Mouse (Mus musculus): ENCODE measurements around the gene Cd160. TPM values are rescaled to one million over a fixed set of nuclear protein-coding genes. Genes with fewer than 3 reads are reported as not detected.

The Cd160 gene
- total RNA-seq (2021): not detected

DNA sequence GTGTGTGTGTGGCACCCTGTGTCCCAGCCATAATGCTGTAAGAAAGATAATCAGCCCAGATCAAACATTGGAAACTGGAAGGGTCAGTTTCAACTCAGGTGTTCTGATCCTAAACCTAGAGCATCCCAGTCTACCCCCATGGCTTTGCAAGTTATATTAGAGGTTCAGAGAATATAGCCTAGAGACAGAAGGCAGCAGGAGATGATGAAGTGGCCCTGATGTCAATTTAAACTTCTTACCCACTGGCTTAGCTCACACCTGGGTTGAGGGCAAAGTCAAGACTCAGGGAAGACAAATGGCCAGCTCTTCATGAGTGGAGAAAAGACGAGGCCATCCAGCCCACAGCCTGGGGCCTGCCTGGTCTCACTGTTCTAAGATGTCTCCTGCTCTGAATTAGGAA is at the start of gene Cd160, which contains the start of gene Pdzk1:
TSS of gene Cd160 (minus strand) at position 368 of the 400 bp plus-strand sequence.
TSS of gene Pdzk1 (plus strand) at position 301 of the 400 bp plus-strand sequence.
- intact Hi-C loops (cut with DNase I): no loop called here

GRCm38 (mm10) chr3:96874808-96875571 is 45.8 kb upstream of the Cd160 start:
- no peak for DNase-seq (ENCODE audit: extremely low spot score in 1 of 2, low spot score in 2 of 2)
- intact Hi-C loops (cut with DNase I): no loop called here

More for the DNA sequence above, at the start of gene Cd160, which contains the start of gene Pdzk1:
- no peak for DNase-seq (ENCODE audit: extremely low spot score in 1 of 2, low spot score in 2 of 2)

DNA sequence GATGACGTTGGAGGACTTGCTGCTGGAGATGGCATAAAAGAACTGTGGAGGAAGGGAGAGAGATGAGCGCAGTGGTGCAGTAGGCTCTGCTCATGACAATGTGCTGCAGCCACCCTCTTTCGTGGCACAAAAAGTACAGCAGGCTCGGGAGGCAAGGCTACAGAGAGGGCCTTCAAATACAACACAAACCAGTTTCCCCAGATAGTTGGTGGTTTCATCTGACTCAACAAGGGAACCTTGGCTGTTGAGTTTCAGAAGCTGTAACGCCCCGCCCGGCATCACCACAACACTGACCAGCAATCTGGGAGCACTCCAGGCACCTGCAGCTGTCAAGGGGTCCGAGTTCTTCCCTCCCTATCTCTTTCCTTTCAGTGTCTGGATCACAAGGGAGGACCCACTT is 43.4 kb upstream of the Cd160 start:
- DNase-seq (ENCODE audit: extremely low spot score in 1 of 2, low spot score in 2 of 2): no peak
- intact Hi-C loops (cut with DNase I): no loop called here

GRCm38 (mm10) chr3:96871070-96871469 is 41.9 kb upstream of the Cd160 start:
- intact Hi-C loops (cut with DNase I): no loop called here
- DNase-seq (ENCODE audit: extremely low spot score in 1 of 2, low spot score in 2 of 2): no peak

- intact Hi-C loops (cut with DNase I): no loop called here
- DNase-seq (ENCODE audit: extremely low spot score in 1 of 2, low spot score in 2 of 2): no peak
Measured at GRCm38 (mm10) chr3:96870270-96870669, 41.1 kb upstream of the Cd160 start.

- peak in 1 of 2 experiments; percentile 13 for DNase-seq (ENCODE audit: extremely low spot score in 1 of 2, low spot score in 2 of 2)
- intact Hi-C loops (cut with DNase I): no loop called here
Measured at GRCm38 (mm10) chr3:96869091-96869490, 39.9 kb upstream of the Cd160 start.

GRCm38 (mm10) chr3:96868566-96868965 is 39.4 kb upstream of the Cd160 start:
- intact Hi-C loops (cut with DNase I): no loop called here
- DNase-seq (ENCODE audit: extremely low spot score in 1 of 2, low spot score in 2 of 2): peak in 1 of 2 experiments; percentile 10

- no peak for DNase-seq (ENCODE audit: extremely low spot score in 1 of 2, low spot score in 2 of 2)
- intact Hi-C loops (cut with DNase I): no loop called here
Measured at GRCm38 (mm10) chr3:96867863-96868262, 38.7 kb upstream of the Cd160 start.

- DNase-seq (ENCODE audit: extremely low spot score in 1 of 2, low spot score in 2 of 2): no peak
- intact Hi-C loops (cut with DNase I): no loop called here
Measured at GRCm38 (mm10) chr3:96860498-96860897, 31.3 kb upstream of the Cd160 start.

GRCm38 (mm10) chr3:96855833-96856232 is 26.7 kb upstream of the Cd160 start:
- DNase-seq (ENCODE audit: extremely low spot score in 1 of 2, low spot score in 2 of 2): no peak

GRCm38 (mm10) chr3:96854376-96854775 is 25.2 kb upstream of the Cd160 start:
- no peak for DNase-seq (ENCODE audit: extremely low spot score in 1 of 2, low spot score in 2 of 2)
- intact Hi-C loops (cut with DNase I): no loop called here

More at GRCm38 (mm10) chr3:96855833-96856232, 26.7 kb upstream of the Cd160 start:
- intact Hi-C loops (cut with DNase I): no loop called here

DNA sequence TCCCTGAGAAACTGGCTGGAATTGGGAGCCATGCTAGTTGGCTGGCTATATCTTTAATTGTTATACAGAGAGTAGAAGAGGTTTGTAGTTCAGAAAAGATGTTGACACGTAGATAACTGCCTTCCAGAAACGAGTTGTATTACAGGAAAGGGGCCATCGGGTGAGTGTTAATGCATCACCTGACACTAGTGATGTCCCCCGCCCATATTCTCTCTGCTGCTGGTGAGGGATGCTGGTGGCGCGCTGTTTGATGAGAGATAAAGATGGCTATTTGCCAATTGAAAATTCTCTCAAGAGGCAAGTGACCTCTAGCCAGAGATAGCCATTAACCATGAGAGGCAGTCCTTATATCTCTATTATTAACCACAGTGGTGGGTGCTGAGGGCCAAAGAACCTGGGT is 23.4 kb upstream of the Cd160 start:
- intact Hi-C loops (cut with DNase I): no loop called here

DNA sequence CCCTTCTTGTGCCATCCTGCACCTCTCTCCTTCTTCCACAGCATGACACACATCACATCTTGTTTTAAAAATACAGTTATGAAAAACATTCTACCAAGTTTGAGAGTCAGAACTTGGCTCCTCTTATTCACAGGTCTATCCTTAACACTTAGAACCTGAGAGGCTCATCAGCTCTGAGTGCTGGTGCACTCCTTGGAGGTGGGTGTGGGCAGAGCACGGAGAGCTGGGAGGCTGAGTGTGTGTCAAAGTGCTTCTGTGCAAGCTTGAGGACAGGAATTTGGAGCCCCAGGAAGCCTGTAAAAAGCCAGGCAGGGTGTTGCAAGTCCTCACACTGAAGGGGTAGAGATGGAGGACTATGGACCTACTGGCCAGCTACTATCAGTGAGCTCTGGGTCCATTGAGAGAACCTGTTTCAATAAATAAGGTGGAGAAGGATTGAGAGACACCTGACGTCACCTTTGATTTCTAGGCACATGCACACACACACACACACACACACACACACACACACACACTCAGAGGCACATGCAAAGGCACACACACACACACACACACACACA is 20.1 kb upstream of the Cd160 start:
- no peak for DNase-seq (ENCODE audit: extremely low spot score in 1 of 2, low spot score in 2 of 2)
- intact Hi-C loops (cut with DNase I): no loop called here

More for the DNA sequence above, 23.4 kb upstream of the Cd160 start:
- DNase-seq (ENCODE audit: extremely low spot score in 1 of 2, low spot score in 2 of 2): no peak

DNA sequence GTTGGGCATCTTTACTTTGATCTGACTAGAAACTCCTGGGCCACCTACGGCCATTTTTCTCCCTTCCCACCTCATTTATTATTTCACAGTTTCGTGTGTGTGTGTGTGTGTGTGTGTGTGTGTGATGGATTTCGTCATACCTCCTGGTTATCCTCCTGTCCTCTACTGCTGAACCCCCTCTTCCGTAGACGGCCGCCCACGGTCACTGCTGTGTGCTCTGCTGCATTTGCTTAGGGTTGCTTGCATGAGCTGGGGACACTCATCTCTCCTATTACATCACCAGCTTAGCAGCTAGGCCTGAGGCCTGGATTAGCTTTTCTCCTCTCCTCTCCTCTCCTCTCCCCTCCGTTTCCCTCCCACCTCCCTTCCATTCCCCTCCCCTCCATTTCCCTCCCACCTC is 19.3 kb upstream of the Cd160 start:
- intact Hi-C loops (cut with DNase I): no loop called here
- no peak for DNase-seq (ENCODE audit: extremely low spot score in 1 of 2, low spot score in 2 of 2)

- intact Hi-C loops (cut with DNase I): no loop called here
- DNase-seq (ENCODE audit: extremely low spot score in 1 of 2, low spot score in 2 of 2): no peak
Measured at GRCm38 (mm10) chr3:96847661-96848060, 18.5 kb upstream of the Cd160 start.

- intact Hi-C loops (cut with DNase I): no loop called here
- DNase-seq (ENCODE audit: extremely low spot score in 1 of 2, low spot score in 2 of 2): no peak
Measured at GRCm38 (mm10) chr3:96846985-96847384, 17.8 kb upstream of the Cd160 start.

DNA sequence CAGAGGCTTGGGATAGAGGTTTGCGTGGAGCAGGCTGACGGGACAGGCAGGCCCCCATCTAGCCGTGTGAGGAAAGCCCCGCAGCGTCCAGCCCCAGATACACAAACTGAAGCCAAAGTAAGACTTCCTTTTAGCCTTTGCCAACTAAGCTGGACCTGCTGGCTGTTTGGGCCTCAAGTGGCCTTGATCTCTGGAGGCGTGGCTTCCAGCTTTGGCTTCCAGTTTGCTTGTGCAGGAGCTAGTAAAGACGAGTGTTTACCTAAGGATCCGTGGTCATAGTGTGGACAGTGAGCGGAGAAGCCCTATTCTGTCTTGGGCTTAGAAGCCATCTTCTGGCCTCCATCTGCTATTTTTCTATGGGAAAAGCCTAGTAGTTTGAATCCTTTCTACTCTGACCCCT is 16.7 kb upstream of the Cd160 start:
- intact Hi-C loops (cut with DNase I): no loop called here
- peak in 1 of 2 experiments; percentile 79 for DNase-seq (ENCODE audit: extremely low spot score in 1 of 2, low spot score in 2 of 2)

- intact Hi-C loops (cut with DNase I): no loop called here
Measured at GRCm38 (mm10) chr3:96845191-96845590, 16.0 kb upstream of the Cd160 start.

DNA sequence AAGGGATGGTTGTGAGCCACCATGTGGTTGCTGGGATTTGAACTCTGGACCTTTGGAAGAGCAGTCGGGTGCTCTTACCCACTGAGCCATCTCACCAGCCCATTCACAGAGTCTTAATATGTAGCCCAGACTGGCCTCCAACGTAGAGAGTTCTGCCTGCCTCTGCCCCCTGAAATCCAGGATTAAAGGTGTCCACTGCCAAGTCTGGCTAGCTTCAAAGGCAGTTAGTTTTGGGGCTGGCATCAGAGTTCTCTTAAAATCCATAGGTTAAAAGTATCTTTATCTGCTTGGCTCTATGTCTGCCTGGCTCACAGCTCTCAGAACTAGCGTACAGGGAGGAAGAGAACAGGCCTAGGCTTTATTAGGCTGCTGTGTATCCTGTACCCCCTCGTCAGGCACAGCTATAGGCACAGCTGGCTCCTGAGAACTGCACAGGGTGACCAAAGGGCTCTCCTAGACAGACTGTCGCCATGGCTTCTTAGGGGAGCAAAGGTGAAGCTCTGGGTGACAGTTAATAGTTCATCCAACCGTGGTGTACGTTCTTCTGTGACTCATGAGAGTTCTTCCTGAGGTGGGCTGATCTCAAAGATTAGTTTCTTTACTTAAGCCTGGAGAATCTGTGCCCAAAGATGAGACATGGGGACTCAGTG is 10.0 kb upstream of the Cd160 start:
- intact Hi-C loops (cut with DNase I): no loop called here
- DNase-seq (ENCODE audit: extremely low spot score in 1 of 2, low spot score in 2 of 2): no peak

More at GRCm38 (mm10) chr3:96845191-96845590, 16.0 kb upstream of the Cd160 start:
- DNase-seq (ENCODE audit: extremely low spot score in 1 of 2, low spot score in 2 of 2): no peak

DNA sequence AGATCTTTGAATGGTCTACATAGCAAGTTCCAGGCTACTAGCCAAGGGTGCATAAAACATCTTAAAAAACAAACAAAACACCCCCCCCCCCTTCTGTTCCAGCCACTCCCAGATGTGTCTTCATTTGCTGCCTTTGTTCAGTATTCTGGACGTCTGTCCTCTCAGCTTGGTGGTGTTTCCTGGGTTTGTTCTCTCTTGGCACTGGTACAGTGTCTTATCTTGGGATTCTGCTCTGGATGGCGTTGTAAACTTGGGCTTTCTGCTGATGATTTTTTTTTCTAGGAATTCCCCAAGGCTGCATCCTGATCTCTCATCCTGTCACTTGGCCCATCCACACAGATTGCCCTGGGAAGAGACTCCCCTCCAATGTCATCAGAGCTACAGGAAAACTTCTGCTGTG is 7.3 kb upstream of the Cd160 start:
- no peak for DNase-seq (ENCODE audit: extremely low spot score in 1 of 2, low spot score in 2 of 2)
- intact Hi-C loops (cut with DNase I): no loop called here

All from left cerebral cortex, postnatal 10 days (tissue).